Mouse (Mus musculus) CH12.LX (cell line): ENCODE results near the gene Myo3b. TPM values are rescaled to one million over a fixed set of nuclear protein-coding genes. Genes with fewer than 3 reads are reported as not detected.

Source experiments
- DNase-seq: peaks from one replicate; pipeline ENCODE4 v3.0.0-alpha.2; 2013; ENCODE audit errors: extremely low read depth
- H3K27ac ChIP-seq: 2 replicates; pipeline ENCODE4 v1.5.1; 2012; ENCODE audit warnings: low read depth, mild to moderate bottlenecking, control low read depth, moderate library complexity; ENCODE audit not compliant: insufficient read depth
- H3K27me3 ChIP-seq: replicated peaks from 2 replicates; pipeline ENCODE3; 2012; ENCODE audit warnings: inconsistent platforms
- H3K36me3 ChIP-seq, 2 experiments: replicated peaks in 1 of 2; 2 replicates each; pipeline versions ENCODE3 to v1.6.1; 2012; ENCODE audit warnings: inconsistent platforms in 1 of 2, low read length in 1 of 2, mild to moderate bottlenecking in 1 of 2, mixed read lengths in 1 of 2, moderate library complexity in 1 of 2; ENCODE audit not compliant: control insufficient read depth in 1 of 2, insufficient read depth in 1 of 2
- H3K4me1 ChIP-seq, 2 experiments: 2 replicates each; pipeline ENCODE4 v1.6.1; 2012; ENCODE audit warnings: inconsistent platforms in 1 of 2, moderate library complexity in 1 of 2; ENCODE audit not compliant: insufficient read depth in 2 of 2, control insufficient read depth in 1 of 2
- H3K4me2 ChIP-seq: 2 replicates; pipeline ENCODE4 v1.6.1; 2012; ENCODE audit warnings: low read depth, mild to moderate bottlenecking, control low read depth; ENCODE audit not compliant: poor library complexity, insufficient read depth, severe bottlenecking
- H3K4me3 ChIP-seq, 3 experiments: fragments of 150-350 bp in 1 of 3; sonication (generic) in 1 of 3; replicated peaks in 1 of 3; 2 replicates each; pipeline versions ENCODE3 to v1.5.1; 2011 to 2012; ENCODE audit warnings: low read depth in 2 of 3, low read length in 2 of 3, mild to moderate bottlenecking in 2 of 3, moderate library complexity in 2 of 3, control low read depth in 1 of 3, improper control_type of control experiment in 1 of 3, inconsistent platforms in 1 of 3, mixed read lengths in 1 of 3; ENCODE audit not compliant: poor library complexity in 1 of 3
- H3K79me2 ChIP-seq: replicated peaks from 2 replicates; pipeline ENCODE4 v1.6.1; 2012; ENCODE audit warnings: mild to moderate bottlenecking, moderate library complexity; ENCODE audit not compliant: control insufficient read depth, poor library complexity, insufficient read depth, severe bottlenecking; ENCODE audit errors: extremely low read depth
- H3K9ac ChIP-seq: 2 replicates; pipeline ENCODE4 v1.6.1; 2012; ENCODE audit warnings: low read depth, mild to moderate bottlenecking, control low read depth, moderate library complexity; ENCODE audit not compliant: insufficient read depth
- H3K9me3 ChIP-seq: replicated peaks from 2 replicates; pipeline ENCODE3; 2012; ENCODE audit warnings: low read length, inconsistent platforms, mixed read lengths
- CHD1 ChIP-seq: IDR thresholded peaks from 2 replicates; pipeline ENCODE4 v1.6.1; 2012; ENCODE audit warnings: low read depth, low read length, improper control_type of control experiment, inconsistent platforms
- CHD2 ChIP-seq: IDR thresholded peaks from 2 replicates; pipeline ENCODE4 v1.6.1; 2011; ENCODE audit warnings: low read length, improper control_type of control experiment
- CTCF ChIP-seq, 2 experiments: IDR thresholded peaks in 1 of 2; conservative IDR thresholded peaks in 1 of 2; 2 replicates each; pipeline ENCODE4 v1.5.1; 2011 to 2012; ENCODE audit warnings: low read depth in 2 of 2, low read length in 2 of 2, improper control_type of control experiment in 1 of 2, inconsistent platforms in 1 of 2, mild to moderate bottlenecking in 1 of 2, moderate library complexity in 1 of 2
- EP300 ChIP-seq: IDR thresholded peaks from 2 replicates; pipeline ENCODE4 v1.6.1; 2011; ENCODE audit warnings: low read length, improper control_type of control experiment
- ETS1 ChIP-seq: conservative IDR thresholded peaks from 2 replicates; pipeline ENCODE4 v1.6.1; 2012; ENCODE audit warnings: low read depth, mild to moderate bottlenecking, inconsistent platforms, low read length, improper control_type of control experiment, moderate library complexity
- HCFC1 ChIP-seq: IDR thresholded peaks from 2 replicates; pipeline ENCODE4 v1.6.1; 2012; ENCODE audit warnings: low read depth, mild to moderate bottlenecking, inconsistent platforms, low read length, improper control_type of control experiment
- IRF4 ChIP-seq: IDR thresholded peaks from 2 replicates; pipeline ENCODE4 v1.6.1; 2014; ENCODE audit warnings: low read depth, mild to moderate bottlenecking, inconsistent platforms, low read length, improper control_type of control experiment
- JUN ChIP-seq: IDR thresholded peaks from 2 replicates; pipeline ENCODE4 v1.6.1; 2011; ENCODE audit warnings: low read depth, mild to moderate bottlenecking, low read length, improper control_type of control experiment, moderate library complexity; ENCODE audit not compliant: insufficient read depth
- JUND ChIP-seq: conservative IDR thresholded peaks from 2 replicates; pipeline ENCODE4 v1.6.1; 2011; ENCODE audit warnings: low read depth, low read length, improper control_type of control experiment
- KAT2A ChIP-seq: IDR thresholded peaks from 2 replicates; pipeline ENCODE4 v1.6.1; 2012; ENCODE audit warnings: low read length, improper control_type of control experiment, inconsistent platforms; ENCODE audit not compliant: insufficient replicate concordance
- MAFK ChIP-seq: IDR thresholded peaks from 2 replicates; pipeline ENCODE4 v1.6.1; 2011; ENCODE audit warnings: low read length, improper control_type of control experiment; ENCODE audit not compliant: insufficient replicate concordance
- MAX ChIP-seq: IDR thresholded peaks from 2 replicates; pipeline ENCODE4 v1.6.1; 2011; ENCODE audit warnings: low read length, improper control_type of control experiment
- MAZ ChIP-seq: IDR thresholded peaks from 2 replicates; pipeline ENCODE4 v1.6.1; 2012; ENCODE audit warnings: low read depth, mild to moderate bottlenecking, inconsistent platforms, low read length, improper control_type of control experiment, moderate library complexity
- MXI1 ChIP-seq: IDR thresholded peaks from 2 replicates; pipeline ENCODE4 v1.6.1; 2011; ENCODE audit warnings: mild to moderate bottlenecking, low read depth, low read length, improper control_type of control experiment
- MYC ChIP-seq: IDR thresholded peaks from 2 replicates; pipeline ENCODE4 v1.6.1; 2011; ENCODE audit warnings: low read depth, mild to moderate bottlenecking, improper control_type of control experiment, low read length
- POLR2A ChIP-seq: IDR thresholded peaks from 2 replicates; pipeline ENCODE4 v1.6.1; 2011; ENCODE audit warnings: low read depth, mild to moderate bottlenecking, improper control_type of control experiment, low read length
- POLR2AphosphoS2 ChIP-seq: IDR thresholded peaks from 2 replicates; pipeline ENCODE4 v1.6.1; 2011; ENCODE audit warnings: low read depth, low read length, improper control_type of control experiment
- RCOR1 ChIP-seq: conservative IDR thresholded peaks from 2 replicates; pipeline ENCODE4 v1.6.1; 2012; ENCODE audit warnings: low read depth, mild to moderate bottlenecking, inconsistent platforms, low read length, improper control_type of control experiment
- SMC3 ChIP-seq: IDR thresholded peaks from 2 replicates; pipeline ENCODE4 v1.6.1; 2011; ENCODE audit warnings: low read depth, low read length, improper control_type of control experiment
- TBP ChIP-seq: conservative IDR thresholded peaks from 2 replicates; pipeline ENCODE4 v1.6.1; 2011; ENCODE audit warnings: low read depth, low read length, improper control_type of control experiment
- TCF12 ChIP-seq: IDR thresholded peaks from 2 replicates; pipeline ENCODE4 v1.6.1; 2014; ENCODE audit warnings: low read depth, mild to moderate bottlenecking, inconsistent platforms, low read length, improper control_type of control experiment
- UBTF ChIP-seq: IDR thresholded peaks from 2 replicates; pipeline ENCODE4 v1.6.1; 2012; ENCODE audit warnings: low read depth, mild to moderate bottlenecking, inconsistent platforms, low read length, improper control_type of control experiment, moderate library complexity
- USF1 ChIP-seq: IDR thresholded peaks from 2 replicates; pipeline ENCODE4 v1.6.1; 2014; ENCODE audit warnings: low read depth, mild to moderate bottlenecking, inconsistent platforms, low read length, improper control_type of control experiment
- USF2 ChIP-seq: conservative IDR thresholded peaks from 2 replicates; pipeline ENCODE4 v1.6.1; 2011; ENCODE audit warnings: low read depth, low read length, improper control_type of control experiment
- ZKSCAN1 ChIP-seq: IDR thresholded peaks from 2 replicates; pipeline ENCODE4 v1.6.1; 2012; ENCODE audit warnings: low read depth, inconsistent platforms, low read length, improper control_type of control experiment, borderline replicate concordance
- ZMIZ1 ChIP-seq: IDR thresholded peaks from 2 replicates; pipeline ENCODE4 v1.6.1; 2012; ENCODE audit warnings: low read depth, mild to moderate bottlenecking, inconsistent platforms, low read length, improper control_type of control experiment
- ZNF384 ChIP-seq: IDR thresholded peaks from 2 replicates; pipeline ENCODE4 v1.6.1; 2012; ENCODE audit warnings: low read depth, low read length, improper control_type of control experiment, inconsistent platforms
- dilution Hi-C: fragments of 300-500 bp; cut with MboI; formaldehyde crosslinking; loops from 2 replicates; pipeline ENCODE4 v1.14.3; 2020; ENCODE audit warnings: low sequenced_read_pairs; ENCODE audit not compliant: extremely low pct_unique_long_range_greater_than_20kb, extremely low pct_ligation_motif_present
- in situ Hi-C: fragments of 300-500 bp; cut with MboI; formaldehyde crosslinking; loops from 3 replicates; pipeline ENCODE4 v1.14.3; 2019; ENCODE audit warnings: low sequenced_read_pairs, low pct_ligation_motif_present, low pct_unique_long_range_greater_than_20kb, mixed read lengths
- polyA plus RNA-seq: library from polyadenylated mRNA; unstranded; fragments of >175 nt; gene quantifications from 2 replicates; pipeline ENCODE4 v1.2.1, GENCODE M21; 2012; ENCODE audit warnings: low read depth; ENCODE audit not compliant: insufficient read length
- total RNA-seq, 2 experiments: library from RNA; depleted of rRNA; stranded (reverse); fragments of 300-350 nt in 1 of 2; fragments of >200 nt in 1 of 2; gene quantifications; 2 replicates each; pipeline ENCODE4 v1.2.3; 2012 to 2014

Gene Myo3b
- total and polyA plus RNA-seq, 3 experiments, result 0.63 to 0.76 (median 0.64) TPM

GRCm38 (mm10) chr2:70159543-70159942 lies 120.6 kb downstream of the Myo3b start:
- Histone ChIP-seq H3K4me1 (peaks cover 0 to 30% of the 10 kb centered on the region in 2 experiments; a peak in 2 of 4 replicates), H3K9ac (no peak overlapping the region), H3K79me2 (no peaks in the 10 kb centered on the region), H3K27ac (no peak overlapping the region), H3K4me2 (no peak overlapping the region), H3K27me3 (no peaks in the 10 kb centered on the region), H3K4me3 (no peak overlapping the region), H3K36me3 (no peaks in the 10 kb centered on the region), H3K9me3 (no peaks in the 10 kb centered on the region)
- TF ChIP-seq SMC3 (no peak), MYC (no peak), CTCF (conservative IDR thresholded peaks at IDR 0.05 in 1 of 2, IDR thresholded peaks at IDR 0.05 in 1 of 2; ENCODE audit: low read depth in 2 of 2, low read length in 2 of 2) (no peak), ZNF384 (no peak), MXI1 (no peak), MAX (no peak), IRF4 (no peak), MAFK (no peak), EP300 (no peak), USF1 (no peak), CHD1 (no peak), TBP (no peak), POLR2AphosphoS2 (no peak), ETS1 (no peak), JUND (no peak), KAT2A (no peak), JUN (no peak), RCOR1 (no peak), UBTF (no peak), CHD2 (no peak)
- in situ Hi-C loops, result no loop called here
- DNase-seq, result peak; percentile 7
- dilution Hi-C loops, result no loop called here

- H3K27ac ChIP-seq, result no peak overlapping the region
- H3K4me1 ChIP-seq, result no peaks in the 10 kb centered on the region
- DNase-seq, result no peak
- no peaks in the 10 kb centered on the region for H3K9me3 ChIP-seq
- no peak overlapping the region for H3K4me3 ChIP-seq
- TF ChIP-seq KAT2A (no peak), JUND (no peak), POLR2A (no peak), HCFC1 (no peak), TCF12 (no peak), UBTF (no peak), JUN (no peak), USF2 (no peak), SMC3 (no peak), ZKSCAN1 (no peak), CTCF (conservative IDR thresholded peaks at IDR 0.05 in 1 of 2, IDR thresholded peaks at IDR 0.05 in 1 of 2; ENCODE audit: low read depth in 2 of 2, low read length in 2 of 2) (no peak), TBP (no peak), MAX (no peak), MAZ (no peak), ZMIZ1 (no peak)
- no peaks in the 10 kb centered on the region for H3K79me2 ChIP-seq
- in situ Hi-C loops (no loop called here), dilution Hi-C loops (no loop called here)
- H3K9ac ChIP-seq, result no peak overlapping the region
- H3K36me3 ChIP-seq, result no peaks in the 10 kb centered on the region
- H3K27me3 ChIP-seq, result no peaks in the 10 kb centered on the region
- H3K4me2 ChIP-seq, result no peak overlapping the region
Observed at GRCm38 (mm10) chr2:70166231-70166630, 127.3 kb downstream of the Myo3b start.
